Mouse (Mus musculus): ENCODE results near the gene Nkx2-3.
A peak's percentile ranks its signal among the peaks of the same experiment; 100 is the strongest.

Gene Nkx2-3

GRCm38 (mm10) chr19:43612051-43612450 is at the start of gene Nkx2-3:
TSS of gene Nkx2-3 (plus strand) at chr19:43612325.
- peak; percentile 69 for DNase-seq (ENCODE audit: low spot score)

- DNase-seq (ENCODE audit: low spot score), result peak; percentile 59
Measured at GRCm38 (mm10) chr19:43563166-43563565, 49.0 kb upstream of the Nkx2-3 start.

GRCm38 (mm10) chr19:43568298-43568697 is 43.8 kb upstream of the Nkx2-3 start:
- no peak for DNase-seq (ENCODE audit: low spot score)

GRCm38 (mm10) chr19:43569133-43569532 is 43.0 kb upstream of the Nkx2-3 start:
- no peak for DNase-seq (ENCODE audit: low spot score)

- peak; percentile 81 for DNase-seq (ENCODE audit: low spot score)
Measured at GRCm38 (mm10) chr19:43570831-43571790, 41.0 kb upstream of the Nkx2-3 start.

GRCm38 (mm10) chr19:43579081-43579796 is 32.9 kb upstream of the Nkx2-3 start:
- DNase-seq (ENCODE audit: low spot score), result no peak

GRCm38 (mm10) chr19:43581185-43581584 is 30.9 kb upstream of the Nkx2-3 start:
- DNase-seq (ENCODE audit: low spot score), result no peak

- DNase-seq (ENCODE audit: low spot score), result no peak
Measured at GRCm38 (mm10) chr19:43583192-43583591, 28.9 kb upstream of the Nkx2-3 start.

GRCm38 (mm10) chr19:43583595-43583994 is 28.5 kb upstream of the Nkx2-3 start:
- no peak for DNase-seq (ENCODE audit: low spot score)

GRCm38 (mm10) chr19:43584788-43585187 is 27.3 kb upstream of the Nkx2-3 start:
- DNase-seq (ENCODE audit: low spot score), result peak; percentile 58

- DNase-seq (ENCODE audit: low spot score), result no peak
Measured at GRCm38 (mm10) chr19:43592026-43592425, 20.1 kb upstream of the Nkx2-3 start.

GRCm38 (mm10) chr19:43596981-43597380 is 15.1 kb upstream of the Nkx2-3 start:
- no peak for DNase-seq (ENCODE audit: low spot score)

GRCm38 (mm10) chr19:43598741-43599660 is 13.1 kb upstream of the Nkx2-3 start:
- DNase-seq (ENCODE audit: low spot score), result no peak

- no peak for DNase-seq (ENCODE audit: low spot score)
Measured at GRCm38 (mm10) chr19:43599776-43600544, 12.2 kb upstream of the Nkx2-3 start.

- DNase-seq (ENCODE audit: low spot score), result no peak
Measured at GRCm38 (mm10) chr19:43600545-43601331, 11.4 kb upstream of the Nkx2-3 start.

- DNase-seq (ENCODE audit: low spot score), result no peak
Measured at GRCm38 (mm10) chr19:43601440-43601839, 10.7 kb upstream of the Nkx2-3 start.

- DNase-seq (ENCODE audit: low spot score), result no peak
Measured at GRCm38 (mm10) chr19:43601996-43602590, 10.0 kb upstream of the Nkx2-3 start.

- no peak for DNase-seq (ENCODE audit: low spot score)
Measured at GRCm38 (mm10) chr19:43603521-43603920, 8.6 kb upstream of the Nkx2-3 start.

GRCm38 (mm10) chr19:43604492-43605120 is 7.5 kb upstream of the Nkx2-3 start:
- DNase-seq (ENCODE audit: low spot score), result no peak
